Mouse (Mus musculus): Measurements from ENCODE around the gene Camta2. TPM values are rescaled to one million over a fixed set of nuclear protein-coding genes. Genes with fewer than 3 reads are reported as not detected.

Gene Camta2
- total RNA-seq, 2 experiments from 2014 or later, result 1.5 to 18.7 TPM

DNA sequence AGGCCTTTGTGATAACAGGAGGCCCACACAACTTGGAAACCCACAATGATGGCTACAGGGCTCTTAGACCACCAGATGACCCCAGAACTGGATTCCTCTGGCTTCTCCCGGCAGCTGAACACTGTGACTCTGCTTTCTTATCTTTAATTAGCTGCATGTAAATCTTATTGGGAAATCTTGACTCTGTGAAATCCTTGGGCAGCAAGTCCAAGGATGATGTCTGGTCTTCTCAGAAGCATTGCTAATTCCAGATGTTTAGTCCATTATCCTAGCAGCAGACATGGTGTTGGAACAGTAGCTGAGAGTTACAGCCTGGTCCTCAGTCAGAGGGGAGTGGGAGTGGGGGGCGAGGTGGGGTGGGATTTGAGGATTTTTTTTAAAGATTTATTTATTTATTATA, 59.5 kb downstream of the Camta2 start:
- no peak for ATAC-seq (replicated peaks; ENCODE audit: poor library complexity, severe bottlenecking)

DNA sequence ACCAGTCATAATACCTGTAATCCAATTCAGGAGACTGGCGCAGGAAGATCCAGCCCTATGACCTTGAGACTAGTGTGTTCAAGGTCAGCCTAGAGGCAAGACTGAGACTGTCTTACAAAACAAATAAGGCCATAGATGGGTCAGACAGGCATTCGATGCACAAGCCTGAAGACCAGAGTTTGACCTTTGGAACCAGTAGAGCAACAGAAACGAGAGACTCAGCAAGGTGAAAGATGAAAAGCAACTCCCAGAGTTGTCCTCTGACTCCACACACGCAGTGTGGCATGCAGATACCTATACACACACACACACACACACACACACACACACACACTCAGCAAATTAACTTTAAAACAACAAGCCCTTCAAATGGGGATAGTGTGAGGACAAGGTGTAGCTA, 61.0 kb downstream of the Camta2 start:
- ATAC-seq (replicated peaks; ENCODE audit: poor library complexity, severe bottlenecking), result no peak

DNA sequence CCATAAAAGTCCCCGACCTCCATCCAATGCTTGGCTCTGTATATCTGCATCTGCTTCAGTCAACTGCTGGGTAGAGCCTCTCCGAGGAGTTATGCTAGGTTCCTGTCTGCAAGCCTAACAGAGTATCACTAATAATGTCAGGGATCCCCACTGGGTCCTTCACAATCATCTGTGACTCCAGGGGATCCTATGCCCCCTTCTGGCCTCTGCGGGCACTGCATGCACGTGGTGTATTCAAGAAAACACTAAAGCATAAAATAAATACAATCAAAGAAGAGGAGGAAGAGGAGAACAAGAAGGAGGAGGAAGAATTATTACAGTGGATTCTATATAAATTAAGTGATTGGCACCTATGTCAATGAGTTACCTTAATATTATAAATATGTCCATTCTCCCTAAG, 62.4 kb downstream of the Camta2 start:
- peak; percentile 85 for ATAC-seq (replicated peaks; ENCODE audit: poor library complexity, severe bottlenecking)

DNA sequence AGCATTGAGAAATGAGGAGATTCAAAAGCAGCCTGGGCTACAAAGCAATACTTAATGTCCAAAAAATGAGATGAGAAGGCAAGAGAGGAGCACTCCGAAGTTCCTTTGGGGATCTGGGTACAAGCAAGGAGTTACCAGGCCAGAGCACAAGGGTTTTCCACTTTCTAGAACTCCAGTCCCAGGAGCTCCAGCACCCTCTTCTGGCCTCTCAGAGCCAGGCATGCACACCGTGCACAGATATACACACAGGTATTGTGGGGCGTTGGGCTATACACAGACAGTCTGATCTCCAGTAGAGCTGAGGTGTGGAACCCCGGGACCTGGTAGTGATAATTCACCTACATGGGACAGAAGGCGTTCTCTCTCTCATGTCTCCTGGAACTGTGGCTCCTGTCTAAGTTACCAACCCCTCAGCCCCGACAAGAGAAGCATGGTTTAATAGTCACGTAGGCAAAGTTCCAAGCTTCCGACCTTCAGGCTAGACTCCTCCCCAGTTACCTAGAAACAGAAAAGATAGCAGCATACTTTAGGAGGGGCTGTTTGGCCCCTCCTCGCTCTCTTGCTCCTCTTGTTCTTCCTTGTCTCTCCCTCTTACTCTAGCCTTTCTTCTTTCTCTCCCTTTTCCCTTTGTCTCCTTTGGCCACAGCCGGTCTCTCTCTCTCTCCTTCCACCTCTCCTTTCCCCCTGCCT, 64.7 kb downstream of the Camta2 start:
- ATAC-seq (replicated peaks; ENCODE audit: poor library complexity, severe bottlenecking), result no peak

DNA sequence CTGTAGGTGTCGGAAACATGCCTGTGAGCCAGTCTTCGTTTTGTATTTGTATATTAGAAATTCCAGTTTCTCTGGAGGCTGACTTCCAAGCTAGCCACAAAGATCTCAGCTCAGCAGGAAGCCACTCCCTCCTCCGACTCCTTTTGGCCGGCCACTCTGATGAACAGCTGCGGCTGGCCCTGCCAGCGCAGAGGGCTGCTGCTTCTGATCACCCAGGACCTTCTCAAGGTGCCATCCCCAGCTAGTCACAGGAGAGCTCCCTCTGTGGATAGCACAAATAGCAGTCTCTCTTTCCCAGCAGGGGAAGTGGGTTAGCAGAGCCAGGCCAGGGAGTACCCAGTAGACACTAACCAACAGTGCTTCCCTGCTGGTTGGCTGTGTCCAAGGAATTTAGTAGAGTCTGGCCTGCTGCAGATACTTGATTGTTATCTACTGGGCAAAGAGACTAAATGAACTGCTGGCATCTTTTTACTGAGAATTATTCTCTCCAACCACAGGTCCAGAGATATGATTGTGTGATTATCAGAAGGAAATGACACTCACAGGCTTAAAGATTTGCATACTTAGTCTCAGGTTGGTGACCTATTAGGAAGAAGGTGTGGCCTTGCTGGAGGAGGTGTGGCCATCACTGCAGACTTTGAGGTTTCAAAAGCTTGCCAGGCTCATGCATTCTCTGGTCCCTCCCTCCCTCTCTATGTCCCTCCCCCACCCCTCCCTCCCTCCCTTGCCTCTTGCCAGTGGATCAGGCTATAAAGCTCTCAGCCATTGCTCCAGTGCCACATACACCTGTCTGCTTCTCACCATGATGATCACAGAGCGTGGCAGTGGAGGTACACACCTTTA, 65.7 kb downstream of the Camta2 start:
- peak; percentile 45 for ATAC-seq (replicated peaks; ENCODE audit: poor library complexity, severe bottlenecking)

Other genes with a start within 250 kb of the Camta2 start
- gene Med11, start 236.2 kb downstream of the Camta2 start, total RNA-seq (2014; fragmentation: Nextera tagmentation), result 19.7 and 28.5 TPM in 2 replicates
- 31.5 and 35.8 TPM in 2 replicates for gene Med11, start 236.2 kb downstream of the Camta2 start, total RNA-seq (2017)
- not detected in 2 replicates for gene Zmynd15, start 228.7 kb downstream of the Camta2 start, total RNA-seq (2014; fragmentation: Nextera tagmentation)
- gene Zmynd15, start 228.7 kb downstream of the Camta2 start, total RNA-seq (2017), result not detected in 2 replicates
- not detected in 2 replicates for gene Cxcl16, start 228.1 kb downstream of the Camta2 start, total RNA-seq (2014; fragmentation: Nextera tagmentation)
- 0.22 TPM in 1 of 2 replicates, not detected in the other for gene Cxcl16, start 228.1 kb downstream of the Camta2 start, total RNA-seq (2017)
- gene Tm4sf5, start 182.9 kb downstream of the Camta2 start, total RNA-seq (2014; fragmentation: Nextera tagmentation), result not detected in 2 replicates
- not detected in 2 replicates for gene Tm4sf5, start 182.9 kb downstream of the Camta2 start, total RNA-seq (2017)
- gene Vmo1, start 173.5 kb downstream of the Camta2 start, total RNA-seq (2014; fragmentation: Nextera tagmentation), result not detected in 2 replicates
- gene Vmo1, start 173.5 kb downstream of the Camta2 start, total RNA-seq (2017), result not detected in 2 replicates
- gene Gltpd2, start 168.9 kb downstream of the Camta2 start, total RNA-seq (2014; fragmentation: Nextera tagmentation), result not detected in 2 replicates
- not detected in 2 replicates for gene Gltpd2, start 168.9 kb downstream of the Camta2 start, total RNA-seq (2017)
- gene Psmb6, start 162.7 kb downstream of the Camta2 start, total RNA-seq (2014; fragmentation: Nextera tagmentation), result 243 and 281 TPM in 2 replicates
- 290 and 384 TPM in 2 replicates for gene Psmb6, start 162.7 kb downstream of the Camta2 start, total RNA-seq (2017)
- not detected in 2 replicates for gene Gm40193, start 155.2 kb downstream of the Camta2 start, total RNA-seq (2014; fragmentation: Nextera tagmentation)
- gene Gm40193, start 155.2 kb downstream of the Camta2 start, total RNA-seq (2017), result not detected in 2 replicates
- gene Pld2, start 148.0 kb downstream of the Camta2 start, total RNA-seq (2014; fragmentation: Nextera tagmentation), result 0.99 and 6.2 TPM in 2 replicates
- 0.10 and 0.26 TPM in 2 replicates for gene Pld2, start 148.0 kb downstream of the Camta2 start, total RNA-seq (2017)
- 25.0 and 36.1 TPM in 2 replicates for gene Mink1, start 125.2 kb downstream of the Camta2 start, total RNA-seq (2014; fragmentation: Nextera tagmentation)
- gene Mink1, start 125.2 kb downstream of the Camta2 start, total RNA-seq (2017), result 11.2 and 13.3 TPM in 2 replicates
- gene 4930544D05Rik, start 72.3 kb downstream of the Camta2 start, total RNA-seq (2014; fragmentation: Nextera tagmentation), result 1.2 TPM in 1 of 2 replicates, not detected in the other
- gene 4930544D05Rik, start 72.3 kb downstream of the Camta2 start, total RNA-seq (2017), result not detected in 2 replicates
- not detected in 2 replicates for gene Chrne, start 68.9 kb downstream of the Camta2 start, total RNA-seq (2014; fragmentation: Nextera tagmentation)
- 0.26 TPM in 1 of 2 replicates, not detected in the other for gene Chrne, start 68.9 kb downstream of the Camta2 start, total RNA-seq (2017)
- not detected in 2 replicates for gene Gp1ba, start 49.0 kb downstream of the Camta2 start, total RNA-seq (2014; fragmentation: Nextera tagmentation)
- gene Gp1ba, start 49.0 kb downstream of the Camta2 start, total RNA-seq (2017), result not detected in 2 replicates
- 35.4 and 51.1 TPM in 2 replicates for gene Rnf167, start 40.9 kb downstream of the Camta2 start, total RNA-seq (2014; fragmentation: Nextera tagmentation)
- 32.7 and 34.6 TPM in 2 replicates for gene Rnf167, start 40.9 kb downstream of the Camta2 start, total RNA-seq (2017)
- 80.9 and 91.7 TPM in 2 replicates for gene Slc25a11, start 40.6 kb downstream of the Camta2 start, total RNA-seq (2014; fragmentation: Nextera tagmentation)
- 63.3 and 67.7 TPM in 2 replicates for gene Slc25a11, start 40.6 kb downstream of the Camta2 start, total RNA-seq (2017)
- gene Pfn1, start 33.5 kb downstream of the Camta2 start, total RNA-seq (2014; fragmentation: Nextera tagmentation), result 1,205 and 1,364 TPM in 2 replicates
- 425 and 461 TPM in 2 replicates for gene Pfn1, start 33.5 kb downstream of the Camta2 start, total RNA-seq (2017)
- gene Eno3, start 30.9 kb downstream of the Camta2 start, total RNA-seq (2014; fragmentation: Nextera tagmentation), result 14.9 and 18.9 TPM in 2 replicates
- gene Eno3, start 30.9 kb downstream of the Camta2 start, total RNA-seq (2017), result 4.5 and 5.9 TPM in 2 replicates
- gene Spag7, start 18.7 kb downstream of the Camta2 start, total RNA-seq (2014; fragmentation: Nextera tagmentation), result 91.0 and 130 TPM in 2 replicates
- gene Spag7, start 18.7 kb downstream of the Camta2 start, total RNA-seq (2017), result 46.8 and 49.8 TPM in 2 replicates
- not detected in 2 replicates for gene Inca1, start 12.1 kb upstream of the Camta2 start, total RNA-seq (2014; fragmentation: Nextera tagmentation)
- not detected in 2 replicates for gene Inca1, start 12.1 kb upstream of the Camta2 start, total RNA-seq (2017)
- 3.6 and 8.3 TPM in 2 replicates for gene Kif1c, start 12.4 kb upstream of the Camta2 start, total RNA-seq (2014; fragmentation: Nextera tagmentation)
- 4.5 and 5.7 TPM in 2 replicates for gene Kif1c, start 12.4 kb upstream of the Camta2 start, total RNA-seq (2017)
- 0.45 and 2.1 TPM in 2 replicates for gene Zfp3, start 76.1 kb upstream of the Camta2 start, total RNA-seq (2014; fragmentation: Nextera tagmentation)
- 0.26 and 1.0 TPM in 2 replicates for gene Zfp3, start 76.1 kb upstream of the Camta2 start, total RNA-seq (2017)
- gene Scimp, start 124.5 kb upstream of the Camta2 start, total RNA-seq (2014; fragmentation: Nextera tagmentation), result not detected in 2 replicates
- not detected in 2 replicates for gene Scimp, start 124.5 kb upstream of the Camta2 start, total RNA-seq (2017)
- gene Rabep1, start 156.7 kb upstream of the Camta2 start, total RNA-seq (2014; fragmentation: Nextera tagmentation), result 20.4 and 22.5 TPM in 2 replicates
- 32.1 and 36.9 TPM in 2 replicates for gene Rabep1, start 156.7 kb upstream of the Camta2 start, total RNA-seq (2017)